In the genomic region with DNA sequence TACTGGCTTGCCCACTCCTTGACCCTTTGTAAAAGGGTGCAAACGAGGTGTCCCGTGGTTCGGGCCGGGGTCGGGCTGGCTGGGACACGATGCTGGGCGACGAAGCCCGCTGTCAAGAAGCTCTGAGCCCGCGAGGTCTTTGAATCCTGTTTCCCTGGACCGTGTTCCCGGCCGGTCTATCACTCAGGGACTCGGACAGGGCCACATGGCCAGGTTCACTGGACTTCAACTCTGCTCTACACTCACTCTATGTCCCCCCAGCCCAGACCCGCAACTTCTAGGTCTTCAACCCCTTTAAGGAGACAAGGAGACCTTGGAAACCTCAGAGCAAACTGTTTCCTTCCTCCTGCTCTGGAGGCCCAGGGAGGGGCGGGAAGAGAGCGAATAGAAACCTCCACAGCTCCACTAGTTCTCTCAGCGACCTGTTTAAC, we compare ENCODE assay signal across 8 mouse cellular contexts. TPM values are rescaled to one million over a fixed set of nuclear protein-coding genes. Genes with fewer than 3 reads are reported as not detected.
DNase-seq lines count a peak whose midpoint lies in the region; ATAC-seq lines count a peak whose summit lies in the region.

No protein-coding gene starts in this region.

- intact Hi-C loops in gastrocnemius, postnatal 36 days (cut with DNase I) = loop anchor here (10.0 kb wide), 1 partner anchor 285 kb away; no protein-coding TSS in a partner anchor

- peak overlapping the region; percentile 16; the same call in 1 of the 2 replicates for H3K4me3 ChIP-seq in heart, embryonic 16.5 days (ENCODE audit: low read length)
- peak overlapping the region; percentile 52 for H3K4me3 ChIP-seq in limb, embryonic 13.5 days

- H3K4me1 ChIP-seq in heart, embryonic 16.5 days (ENCODE audit: control insufficient read depth, insufficient read depth, low read length) = peaks cover 11% of the 10 kb centered on the region
- peaks cover 29% of the 10 kb centered on the region for H3K4me1 ChIP-seq in limb, embryonic 13.5 days

- WGBS in heart, embryonic 16.5 days = under 1% methylated on average over 19 of the region's 19 CpGs
- WGBS in limb, embryonic 13.5 days = under 1% methylated on average over 19 of the region's 19 CpGs

- no peaks in the 10 kb centered on the region for H3K9me3 ChIP-seq in heart, embryonic 16.5 days (replicated peaks; ENCODE audit: control insufficient read depth, low read length)
- no peaks in the 10 kb centered on the region for H3K9me3 ChIP-seq in limb, embryonic 13.5 days

- no peak overlapping the region for H3K27ac ChIP-seq in heart, embryonic 16.5 days (ENCODE audit: low read length)
- H3K27ac ChIP-seq in limb, embryonic 13.5 days = peak overlapping the region; percentile 92

- H3K9ac ChIP-seq in heart, embryonic 16.5 days (ENCODE audit: low read length) = no peak overlapping the region
- peak overlapping the region; percentile 79 for H3K9ac ChIP-seq in limb, embryonic 13.5 days

- no peak for ATAC-seq in heart, embryonic 16.5 days (replicated peaks; ENCODE audit: extremely low read depth, insufficient read depth, low FRiP score)
- ATAC-seq in limb, embryonic 13.5 days (ENCODE audit: low FRiP score, low read depth) = no peak
- no peak for ATAC-seq in activated CD4-positive, CD25-positive, alpha-beta regulatory T cell, adult 4 months

- DNase-seq in gastrocnemius, postnatal 10 days = peak; percentile 22
- no peak for DNase-seq in gastrocnemius, postnatal 36 days
- peak; percentile 68 for DNase-seq in NIH3T3 (ENCODE audit: low read depth)
- no peak for DNase-seq in urinary bladder, postnatal 10 days (ENCODE audit: low spot score)
- no peak for DNase-seq in adrenal gland, adult 18-20 months (ENCODE audit: low spot score in 2 of 2)

- H3K36me3 ChIP-seq in heart, embryonic 16.5 days (ENCODE audit: control insufficient read depth, insufficient read depth) = no peaks in the 10 kb centered on the region
- no peaks in the 10 kb centered on the region for H3K36me3 ChIP-seq in limb, embryonic 13.5 days

- peak overlapping the region; percentile 36 for H3K4me2 ChIP-seq in heart, embryonic 16.5 days (ENCODE audit: low read depth, low read length)
- peak overlapping the region; percentile 71 for H3K4me2 ChIP-seq in limb, embryonic 13.5 days (replicated peaks)

- H3K27me3 ChIP-seq in heart, embryonic 16.5 days (ENCODE audit: control insufficient read depth, insufficient read depth, low read length) = peaks cover 86% of the 10 kb centered on the region
- H3K27me3 ChIP-seq in limb, embryonic 13.5 days = peaks cover 86% of the 10 kb centered on the region

RNA-seq across cellular contexts. Expression of gene Emx2, which starts 1.7 kb away (rescaled TPM):
- total RNA-seq in gastrocnemius, postnatal 10 days (2021) = 1 to 10 TPM in 1 of 2 experiments, under 1 TPM in 1; 0.68 to 1.6 TPM
- total RNA-seq in gastrocnemius, postnatal 36 days (2021) = under 1 TPM; 0.10 to 0.56 TPM
- polyA plus RNA-seq in heart, embryonic 16.5 days (2015; fragmentation: Nextera tagmentation; extraction: Ambion mirVana) = not detected in 2 replicates
- polyA plus RNA-seq in limb, embryonic 13.5 days (2015; fragmentation: Nextera tagmentation; extraction: Ambion mirVana) = 18.7 and 18.9 TPM in 2 replicates
- not detected for polyA plus RNA-seq in activated CD4-positive, CD25-positive, alpha-beta regulatory T cell, adult 4 months (2017; shearing (Covaris generic))
- total RNA-seq in adrenal gland, adult 18-20 months (2021) = under 1 TPM in 1 of 2 experiments, not detected in 1; 0.10 TPM

Comparison
In these comparisons a context has a peak if more than half of its experiments do, and no peak if none do; other contexts are left out.
1. DNase-seq: peak in gastrocnemius, postnatal 10 days (single experiment) and NIH3T3 (single experiment); none in gastrocnemius, postnatal 36 days (0 of 2), urinary bladder, postnatal 10 days (single experiment) and adrenal gland, adult 18-20 months (0 of 2).